Mouse (Mus musculus): ENCODE data around the gene Acsbg2. TPM values are rescaled to one million over a fixed set of nuclear protein-coding genes. Genes with fewer than 3 reads are reported as not detected.

Gene Acsbg2
- total RNA-seq, 2 experiments from 2014 or later = not detected

DNA sequence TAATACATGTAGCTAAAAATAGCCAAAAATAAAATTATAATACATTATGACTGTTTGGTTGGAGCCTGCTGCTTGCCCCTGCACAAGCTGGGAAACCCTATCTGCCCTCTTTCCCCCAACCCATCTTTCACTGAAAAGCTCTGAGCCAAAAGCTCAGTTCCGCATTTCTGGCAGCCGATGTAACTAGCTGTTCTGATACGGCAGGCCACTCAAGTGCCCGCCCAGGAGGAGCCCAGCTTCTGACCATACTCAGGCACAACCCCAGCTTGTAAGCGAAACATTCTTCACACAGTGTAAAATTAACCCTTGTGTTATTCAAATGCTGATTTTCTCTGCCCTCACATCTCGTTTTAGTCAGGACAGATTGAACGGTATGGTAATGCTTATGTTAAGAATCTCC lies 15.3 kb downstream of the Acsbg2 start:
- no peak for DNase-seq (ENCODE audit: low spot score in 2 of 2)
- no peak overlapping the region for H3K4me3 ChIP-seq
- no peak overlapping the region for H3K27ac ChIP-seq
- no peak for TF ChIP-seq CTCF (conservative IDR thresholded peaks at IDR 0.05)

DNA sequence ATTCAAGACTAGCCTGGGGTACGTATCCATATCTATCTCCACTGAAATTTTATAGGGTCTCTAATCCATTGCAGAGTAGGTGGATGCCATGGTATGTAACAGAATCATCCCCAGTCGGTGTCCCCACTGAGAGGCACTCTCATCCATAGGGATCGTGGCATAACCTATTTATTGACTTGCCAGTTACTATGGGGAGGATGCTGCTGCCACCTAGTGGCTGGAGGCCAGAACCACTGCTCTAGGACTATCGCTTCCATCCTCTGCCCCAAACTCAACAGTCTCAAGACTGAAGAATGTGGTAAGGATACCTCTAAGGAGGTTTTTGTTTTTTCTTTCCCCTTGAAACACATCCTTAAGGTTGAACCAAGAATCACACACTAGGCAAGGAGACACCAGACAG lies 16.0 kb downstream of the Acsbg2 start:
- TF ChIP-seq CTCF (conservative IDR thresholded peaks at IDR 0.05) = peak; percentile 95
- DNase-seq (ENCODE audit: low spot score in 2 of 2) = peak; percentile 29 to 60

DNA sequence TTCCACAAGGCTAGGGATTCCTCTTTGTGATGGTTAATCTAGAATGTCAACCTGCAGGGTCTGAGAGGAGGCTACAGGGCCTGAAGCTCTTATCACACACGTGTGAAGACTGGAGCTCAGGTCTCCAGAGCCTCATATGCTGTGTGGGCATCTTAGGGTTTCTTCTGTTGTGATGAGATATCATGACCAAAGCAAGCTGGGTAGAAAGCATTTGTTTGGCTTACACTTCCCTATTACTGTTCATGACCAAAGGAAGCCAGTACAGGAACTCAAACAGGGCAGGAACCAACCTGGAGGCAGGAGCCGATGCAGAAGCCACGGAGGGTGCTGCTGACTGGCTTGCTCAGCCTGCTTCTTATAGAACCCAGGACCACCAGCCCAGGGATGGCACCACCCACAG lies 18.8 kb downstream of the Acsbg2 start:
- Histone ChIP-seq H3K27ac (no peak overlapping the region), H3K4me3 (no peak overlapping the region)
- DNase-seq (ENCODE audit: low spot score in 2 of 2) = no peak
- no peak for TF ChIP-seq CTCF (conservative IDR thresholded peaks at IDR 0.05)

More for the DNA sequence above, 16.0 kb downstream of the Acsbg2 start:
- H3K27ac ChIP-seq = no peak overlapping the region
- H3K4me3 ChIP-seq = no peak overlapping the region

DNA sequence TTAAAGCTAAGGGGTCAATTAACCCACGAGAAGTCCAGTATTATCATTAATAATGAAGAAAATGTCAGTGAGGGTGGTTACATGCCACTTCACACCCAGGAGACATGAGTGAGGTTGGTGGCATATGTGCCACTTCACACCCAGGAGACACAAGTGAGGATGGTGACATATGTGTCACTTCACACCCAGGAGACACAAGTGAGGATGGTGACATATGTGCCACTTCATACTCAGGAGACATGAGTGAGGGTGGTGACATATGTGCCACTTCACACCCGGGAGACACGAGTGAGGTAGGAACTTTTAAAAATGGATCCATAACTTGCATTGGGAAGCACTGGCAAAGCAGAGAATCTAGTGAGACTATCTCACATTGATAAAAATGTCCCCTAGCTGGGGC lies 23.1 kb downstream of the Acsbg2 start:
- no peak for DNase-seq (ENCODE audit: low spot score in 2 of 2)
- no peak for TF ChIP-seq CTCF (conservative IDR thresholded peaks at IDR 0.05)
- no peak overlapping the region for H3K27ac ChIP-seq
- no peak overlapping the region for H3K4me3 ChIP-seq

DNA sequence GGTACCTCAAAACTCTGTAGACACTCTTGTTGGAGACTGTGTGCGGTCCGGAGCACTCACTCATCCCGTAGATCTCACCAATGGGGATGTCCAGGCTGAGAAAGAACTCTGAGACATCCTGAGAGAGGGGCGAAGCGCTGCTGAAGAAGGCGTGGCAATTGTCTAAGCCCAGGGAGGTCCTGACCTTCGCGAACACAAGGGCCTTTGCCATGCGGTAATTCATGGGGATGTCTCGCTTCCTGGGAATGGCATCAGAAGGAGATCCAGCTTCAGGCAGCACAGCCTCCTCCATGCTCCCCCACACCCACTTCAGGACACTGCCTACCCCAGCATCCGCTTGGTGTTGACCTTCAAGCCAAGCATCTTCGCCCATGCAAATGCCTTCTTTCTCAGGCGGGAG lies 24.5 kb downstream of the Acsbg2 start:
- no peak for TF ChIP-seq CTCF (conservative IDR thresholded peaks at IDR 0.05)
- Histone ChIP-seq H3K4me3 (no peak overlapping the region), H3K27ac (no peak overlapping the region)
- DNase-seq (ENCODE audit: low spot score in 2 of 2) = no peak

DNA sequence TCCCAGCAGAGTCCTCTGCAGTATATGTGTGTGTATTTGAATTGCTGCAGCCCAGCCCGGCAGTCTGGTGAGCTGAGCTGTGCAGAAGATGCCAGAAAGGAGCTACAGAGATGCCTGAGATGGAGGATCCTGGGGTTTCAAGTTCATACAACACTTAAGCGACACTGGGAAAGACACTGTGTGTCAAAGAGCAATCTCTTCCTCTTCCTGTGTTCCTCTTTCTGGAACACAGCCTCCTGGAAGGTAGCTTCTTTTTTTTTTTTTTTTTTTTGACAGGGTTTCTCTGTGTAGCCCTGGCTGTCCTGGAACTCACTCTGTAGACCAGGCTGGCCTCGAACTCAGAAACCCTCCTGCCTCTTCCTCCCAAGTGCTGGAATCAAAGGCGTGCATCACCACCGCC lies 25.5 kb downstream of the Acsbg2 start:
- no peak for DNase-seq (ENCODE audit: low spot score in 2 of 2)
- Histone ChIP-seq H3K27ac (no peak overlapping the region), H3K4me3 (no peak overlapping the region)
- no peak for TF ChIP-seq CTCF (conservative IDR thresholded peaks at IDR 0.05)

DNA sequence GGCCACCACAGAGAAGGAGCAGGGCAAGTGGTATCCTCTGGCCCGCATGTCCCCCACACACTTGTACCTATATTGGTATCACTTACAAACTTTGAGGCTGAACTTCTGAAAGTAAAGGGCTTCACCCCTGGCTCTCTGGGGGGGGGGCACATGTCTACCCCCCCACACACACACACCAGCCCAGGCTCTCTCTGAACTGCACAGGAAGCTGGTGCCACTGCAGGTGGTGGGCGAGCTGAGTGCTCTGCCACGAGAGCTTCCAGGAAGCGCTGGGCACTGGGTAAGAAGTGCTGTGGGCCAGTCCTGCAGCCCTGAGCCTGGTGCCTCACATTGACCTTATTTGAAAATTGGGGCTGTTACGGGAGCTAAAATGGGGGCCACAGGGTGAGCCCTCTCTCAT lies 30.6 kb downstream of the Acsbg2 start:
- Histone ChIP-seq H3K4me3 (no peak overlapping the region), H3K27ac (no peak overlapping the region)
- no peak for DNase-seq (ENCODE audit: low spot score in 2 of 2)
- TF ChIP-seq CTCF (conservative IDR thresholded peaks at IDR 0.05) = no peak

DNA sequence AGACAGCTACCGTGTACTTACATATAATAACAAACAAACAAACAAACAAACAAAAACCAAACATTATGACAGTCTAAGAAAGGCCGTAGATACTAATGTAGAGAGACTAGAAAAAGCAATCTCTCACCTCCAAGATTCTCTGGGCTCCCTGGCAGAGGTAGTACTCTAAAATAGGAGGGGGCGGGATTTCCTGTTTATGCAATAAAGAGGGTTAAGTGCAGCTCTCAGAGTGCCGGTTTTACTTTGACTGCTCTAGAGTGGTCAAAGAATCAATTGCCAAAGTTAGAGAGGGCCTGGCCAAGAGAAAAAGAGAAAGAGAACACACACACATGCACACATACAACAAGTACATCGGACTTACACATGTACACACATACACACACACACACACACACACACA lies 32.1 kb downstream of the Acsbg2 start:
- no peak overlapping the region for H3K4me3 ChIP-seq
- no peak for DNase-seq (ENCODE audit: low spot score in 2 of 2)
- TF ChIP-seq CTCF (conservative IDR thresholded peaks at IDR 0.05) = no peak
- no peak overlapping the region for H3K27ac ChIP-seq

DNA sequence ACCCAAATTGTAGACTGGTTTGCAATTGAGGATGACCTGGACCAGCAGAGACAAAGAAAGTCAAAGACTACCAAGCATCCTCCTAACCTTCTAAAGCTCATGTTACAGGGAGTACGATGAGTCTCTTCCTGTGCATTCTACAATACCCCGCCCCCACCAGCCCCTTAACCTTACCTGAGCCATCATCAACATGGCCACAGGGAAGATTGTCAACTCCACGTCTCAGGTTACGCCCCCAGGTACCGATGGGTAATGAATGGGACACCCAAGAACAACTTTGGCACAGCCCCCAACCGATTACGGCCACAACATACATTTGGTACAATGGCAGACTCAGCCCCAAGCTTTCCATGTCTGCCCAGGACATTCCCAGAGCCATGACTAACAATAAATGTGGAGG lies 33.7 kb downstream of the Acsbg2 start:
- Histone ChIP-seq H3K27ac (no peak overlapping the region), H3K4me3 (no peak overlapping the region)
- DNase-seq (ENCODE audit: low spot score in 2 of 2) = no peak
- TF ChIP-seq CTCF (conservative IDR thresholded peaks at IDR 0.05) = no peak

DNA sequence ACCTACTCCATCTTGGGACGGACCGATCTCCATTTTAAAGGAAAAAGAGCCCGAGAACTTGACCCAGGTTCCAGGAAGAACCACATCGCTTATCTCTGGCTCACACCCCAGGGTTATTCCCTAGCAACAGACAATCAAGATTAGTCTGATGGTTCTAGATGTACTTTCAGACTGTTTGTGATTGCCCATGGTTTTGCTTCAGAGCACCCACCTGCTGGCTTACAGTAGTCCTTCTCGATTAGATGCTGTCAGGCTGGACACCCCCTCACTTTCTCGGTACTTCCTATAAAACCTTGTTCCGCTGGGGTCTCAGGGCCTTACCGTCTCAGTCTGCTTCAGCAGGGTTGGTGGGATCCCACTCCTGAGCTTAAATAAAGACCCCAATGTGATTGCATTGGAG lies 37.9 kb downstream of the Acsbg2 start:
- no peak for DNase-seq (ENCODE audit: low spot score in 2 of 2)
- no peak for TF ChIP-seq CTCF (conservative IDR thresholded peaks at IDR 0.05)
- no peak overlapping the region for H3K4me3 ChIP-seq
- no peak overlapping the region for H3K27ac ChIP-seq

DNA sequence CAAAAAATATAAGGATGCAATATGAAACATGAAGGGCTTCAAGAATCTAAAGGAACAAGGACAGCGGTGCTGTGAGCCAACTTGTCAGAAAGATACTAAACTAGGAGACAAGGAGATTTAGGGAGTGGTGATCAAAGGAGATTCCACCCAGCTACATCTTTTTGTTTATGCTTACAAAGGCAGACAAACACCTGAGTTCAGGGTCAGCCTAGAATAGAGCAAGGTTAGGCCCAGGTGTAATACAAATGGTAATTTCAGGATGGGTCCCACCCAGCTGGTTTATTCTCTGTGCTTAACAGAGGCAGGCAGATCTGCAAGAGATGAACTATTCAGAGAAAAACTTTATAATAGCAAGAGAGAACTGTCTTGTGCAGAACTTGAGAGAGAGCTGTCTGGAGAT lies 40.9 kb downstream of the Acsbg2 start:
- no peak overlapping the region for H3K4me3 ChIP-seq
- TF ChIP-seq CTCF (conservative IDR thresholded peaks at IDR 0.05) = no peak
- H3K27ac ChIP-seq = no peak overlapping the region
- no peak for DNase-seq (ENCODE audit: low spot score in 2 of 2)

DNA sequence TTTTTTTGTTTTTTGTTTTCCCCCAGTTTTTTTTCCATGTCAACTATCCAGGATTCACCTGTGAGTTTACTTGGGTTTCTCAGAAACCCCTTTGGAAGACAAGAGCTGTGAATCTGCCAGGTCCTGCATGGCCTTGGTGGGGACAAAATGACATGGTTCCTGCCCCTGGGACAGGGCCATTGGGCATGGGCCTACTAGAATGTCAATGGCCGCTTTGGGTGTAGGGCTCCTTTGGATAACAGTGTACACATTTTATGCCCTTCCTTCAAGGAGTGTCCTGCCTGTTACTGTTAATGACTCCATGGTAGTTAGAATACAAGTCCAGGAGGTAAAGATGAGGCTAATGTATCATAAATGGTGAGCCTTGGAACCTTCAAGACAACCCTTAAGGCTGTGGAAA lies 41.3 kb downstream of the Acsbg2 start:
- no peak overlapping the region for H3K27ac ChIP-seq
- no peak overlapping the region for H3K4me3 ChIP-seq
- no peak for TF ChIP-seq CTCF (conservative IDR thresholded peaks at IDR 0.05)
- no peak for DNase-seq (ENCODE audit: low spot score in 2 of 2)

DNA sequence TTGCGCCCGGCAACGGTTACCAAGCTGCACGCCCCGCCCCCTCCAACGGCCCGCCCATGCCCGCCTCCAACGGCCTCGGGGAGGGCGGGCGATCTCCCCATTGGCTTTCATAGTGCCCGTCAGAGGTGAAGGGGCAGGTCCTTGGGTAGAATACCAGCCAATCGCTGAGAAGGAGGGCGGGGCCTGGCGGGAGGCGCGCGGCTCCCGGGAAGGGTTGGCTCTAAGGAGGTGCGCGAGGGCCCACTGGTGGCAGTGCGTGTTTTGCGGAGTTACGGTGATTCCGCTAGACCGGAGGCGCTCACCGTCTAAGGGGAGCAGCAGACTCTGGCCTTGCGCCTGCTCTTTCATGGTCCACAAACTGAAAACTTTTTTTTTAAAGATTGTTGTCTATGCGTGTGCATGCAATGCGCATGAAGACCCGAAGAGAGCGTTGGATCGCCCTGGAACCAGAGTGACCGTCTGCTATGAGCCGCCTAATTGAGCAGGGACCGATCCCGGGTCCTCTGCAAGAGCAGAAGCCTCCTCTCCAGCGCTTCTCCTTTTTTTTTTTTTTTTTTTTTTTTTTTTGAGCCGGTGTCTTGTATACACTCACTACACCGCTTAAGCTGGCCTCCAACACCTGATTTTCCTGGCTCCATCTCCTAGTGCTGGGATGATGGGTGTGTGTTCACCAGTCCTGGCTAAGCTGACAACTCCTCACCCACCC lies 43.0 kb downstream of the Acsbg2 start:
- peak; percentile 77 for TF ChIP-seq CTCF (conservative IDR thresholded peaks at IDR 0.05)
- DNase-seq (ENCODE audit: low spot score in 2 of 2) = peak; percentile 99
- Histone ChIP-seq H3K4me3 (peak overlapping the region; percentile 55), H3K27ac (no peak overlapping the region)

DNA sequence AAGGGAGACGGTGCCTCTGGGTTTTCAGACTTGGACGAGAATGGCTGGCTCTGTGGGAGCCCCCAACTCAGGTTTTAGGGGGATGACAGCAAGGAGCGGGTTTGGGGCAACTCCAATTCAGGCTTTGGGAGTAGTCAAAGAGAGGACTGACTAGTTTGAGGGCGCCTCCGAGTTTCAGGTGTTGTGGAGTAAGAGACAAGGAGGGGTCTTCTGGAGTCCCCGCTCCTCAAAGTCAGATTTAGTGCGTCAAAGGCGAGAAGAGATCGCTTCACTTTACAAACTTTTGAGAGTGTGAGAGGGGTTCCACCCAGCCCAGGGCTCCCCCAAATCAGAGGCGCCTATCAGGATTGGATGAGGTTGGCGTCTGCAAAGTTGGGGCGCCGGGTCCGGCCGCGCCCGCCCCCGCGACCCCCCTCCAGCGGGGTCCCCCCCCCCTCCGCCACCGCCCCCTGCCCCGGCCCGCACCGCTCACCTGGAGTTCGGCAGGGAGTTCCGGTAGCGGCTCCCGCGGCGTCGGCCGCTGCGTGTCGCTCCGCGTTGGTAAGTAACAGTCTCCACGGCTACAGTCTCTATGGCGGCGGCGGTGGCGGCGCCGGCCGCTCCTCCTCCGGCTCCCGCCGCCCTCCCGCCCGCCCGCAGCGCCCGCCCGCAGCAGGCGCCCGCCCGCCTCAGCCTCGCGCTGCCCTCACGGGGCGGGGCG lies 43.7 kb downstream of the Acsbg2 start, which contains the start of gene Rfx2:
Gene Rfx2 (minus strand): TSS at position 603 of the 700 bp plus-strand sequence.
- no peak for DNase-seq (ENCODE audit: low spot score in 2 of 2)
- peak within 1 kb of the TSS; percentile 67 for H3K4me3 ChIP-seq
- no peak for TF ChIP-seq CTCF (conservative IDR thresholded peaks at IDR 0.05)
- H3K27ac ChIP-seq = peak within 1 kb of the TSS; percentile 65
